Mouse (Mus musculus): ENCODE results near the gene Tank.

GRCm38 (mm10) chr2:61576928-61577695 lies 1.3 kb upstream of the Tank start:
- TF ChIP-seq POLR2A (IDR thresholded peaks at IDR 0.05; ENCODE audit: low read depth, low read length) (no peak), CTCF (IDR thresholded peaks at IDR 0.05; ENCODE audit: extremely low read depth, insufficient read length, insufficient replicate concordance, low read depth, low read length) (no peak)
